Mouse (Mus musculus): Measurements from ENCODE around the gene Pstk. TPM values are rescaled to one million over a fixed set of nuclear protein-coding genes. Genes with fewer than 3 reads are reported as not detected.

The Pstk gene
- polyA plus RNA-seq, 1 experiment from 2014 or later = 89.2 TPM

- Histone ChIP-seq H3K9me3 (peaks cover 6% of the 10 kb centered on the region; the same call in 1 of the 2 replicates), H3K4me2 (no peak overlapping the region), H3K9ac (no peak overlapping the region), H3K36me3 (peaks cover 44% of the 10 kb centered on the region), H3K27ac (replicated peaks) (no peak overlapping the region), H3K4me1 (no peaks in the 10 kb centered on the region), H3K27me3 (replicated peaks) (no peaks in the 10 kb centered on the region), H3K4me3 (no peak overlapping the region)
- ATAC-seq (ENCODE audit: extremely low read depth, insufficient number of reproducible peaks, low FRiP score, low TSS enrichment) = no peak
- 60% methylated on average over 2 of the region's 2 CpGs for WGBS
These were observed 54.0 kb downstream of the Pstk start for GRCm38 (mm10) chr7:131424912-131425311.

DNA sequence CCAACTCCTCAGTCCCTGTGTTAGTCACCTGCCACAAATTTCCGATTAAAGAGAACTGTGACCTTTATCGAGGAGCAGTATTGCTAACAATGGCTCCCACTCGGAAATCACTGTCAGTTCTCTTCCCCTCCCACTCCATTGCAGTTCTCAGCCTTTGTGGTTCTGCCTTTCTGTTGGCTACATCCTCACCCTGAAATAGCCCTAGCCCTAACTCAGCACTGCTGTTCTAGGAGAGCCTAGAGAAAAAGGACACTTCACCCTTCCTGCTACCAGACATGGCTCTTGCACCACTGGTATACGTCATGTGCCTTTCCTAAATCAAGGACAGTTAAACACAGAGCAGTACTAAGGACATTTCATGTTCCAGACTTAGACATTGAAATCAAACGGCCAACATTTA, 56.4 kb downstream of the Pstk start:
- ATAC-seq (ENCODE audit: extremely low read depth, insufficient number of reproducible peaks, low FRiP score, low TSS enrichment) = no peak
- Histone ChIP-seq H3K9me3 (peaks cover 6% of the 10 kb centered on the region; the same call in 1 of the 2 replicates), H3K27ac (replicated peaks) (no peak overlapping the region), H3K9ac (no peak overlapping the region), H3K27me3 (replicated peaks) (no peaks in the 10 kb centered on the region), H3K4me1 (no peaks in the 10 kb centered on the region), H3K4me2 (no peak overlapping the region), H3K36me3 (peaks cover 63% of the 10 kb centered on the region), H3K4me3 (no peak overlapping the region)
- WGBS = 78% methylated on average over 5 of the region's 5 CpGs

DNA sequence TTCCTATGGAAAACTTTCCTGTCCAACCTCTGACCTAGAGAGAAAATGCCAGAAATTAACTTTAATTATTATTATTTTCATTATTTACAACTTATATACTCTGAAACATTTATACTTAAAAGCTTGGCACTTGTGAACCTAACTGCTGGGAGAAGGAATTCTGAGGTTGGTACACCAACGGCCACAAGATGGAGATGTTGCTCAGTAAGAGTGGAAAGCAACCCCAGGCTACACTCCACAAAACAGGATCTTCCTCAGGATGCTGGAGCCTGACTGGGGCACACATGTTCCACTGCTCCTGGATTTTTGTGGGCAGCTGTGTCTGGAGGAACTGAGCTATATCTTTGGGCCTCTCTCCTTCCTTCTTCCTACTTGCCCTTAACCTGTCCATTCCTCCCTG, 61.3 kb downstream of the Pstk start:
- Histone ChIP-seq H3K9ac (no peak overlapping the region), H3K27ac (replicated peaks) (no peak overlapping the region), H3K4me2 (no peak overlapping the region), H3K4me1 (no peaks in the 10 kb centered on the region), H3K9me3 (no peaks in the 10 kb centered on the region), H3K4me3 (no peak overlapping the region), H3K36me3 (peaks cover 56% of the 10 kb centered on the region), H3K27me3 (replicated peaks) (no peaks in the 10 kb centered on the region)
- no peak for ATAC-seq (ENCODE audit: extremely low read depth, insufficient number of reproducible peaks, low FRiP score, low TSS enrichment)
- 16% methylated on average over 1 of the region's 1 CpGs for WGBS

DNA sequence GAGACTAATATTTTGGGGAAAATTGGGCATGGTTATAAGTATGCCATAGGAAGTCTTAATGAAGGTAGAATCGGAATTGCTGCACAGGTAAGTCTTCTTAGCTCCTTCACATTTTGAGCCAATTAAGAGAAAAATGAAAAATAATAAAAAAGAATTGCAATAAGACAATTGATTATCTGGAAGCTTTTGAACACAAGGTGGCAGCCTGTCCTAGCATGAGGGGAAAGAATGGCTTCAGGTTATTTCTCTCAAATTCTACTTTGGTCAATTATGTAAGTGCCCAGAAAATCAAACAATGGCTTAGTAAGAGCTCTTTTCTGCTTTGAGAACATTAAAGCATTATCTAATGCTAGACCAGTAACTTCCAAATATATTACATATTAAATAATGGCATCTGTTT, 63.3 kb downstream of the Pstk start:
- H3K9me3 ChIP-seq = no peaks in the 10 kb centered on the region
- WGBS = 67% methylated on average over 1 of the region's 1 CpGs
- no peak overlapping the region for H3K27ac ChIP-seq (replicated peaks)
- no peaks in the 10 kb centered on the region for H3K27me3 ChIP-seq (replicated peaks)
- no peak overlapping the region for H3K9ac ChIP-seq
- no peaks in the 10 kb centered on the region for H3K4me1 ChIP-seq
- no peak for ATAC-seq (ENCODE audit: extremely low read depth, insufficient number of reproducible peaks, low FRiP score, low TSS enrichment)
- no peak overlapping the region for H3K4me2 ChIP-seq
- H3K4me3 ChIP-seq = no peak overlapping the region
- peaks cover 51% of the 10 kb centered on the region for H3K36me3 ChIP-seq

DNA sequence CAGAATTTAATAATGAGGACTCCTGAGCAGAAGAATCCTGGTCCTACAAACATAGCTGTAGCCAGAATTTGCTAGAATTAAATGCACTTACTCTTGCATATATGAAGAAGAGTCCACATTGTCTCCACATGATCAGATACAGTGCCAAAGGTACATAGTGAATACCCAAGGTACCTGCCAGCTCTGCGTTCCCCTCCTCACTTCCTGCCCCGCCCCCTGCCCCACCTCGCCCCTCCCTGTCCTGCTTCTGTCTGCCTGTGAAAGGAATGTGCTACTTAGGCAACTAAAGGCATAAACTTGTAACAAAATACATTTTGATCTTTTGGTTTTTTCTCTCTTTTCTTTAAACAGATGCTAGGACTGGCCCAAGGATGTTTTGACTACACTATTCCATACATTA, 66.1 kb downstream of the Pstk start:
- 50% methylated on average over 3 of the region's 3 CpGs for WGBS
- Histone ChIP-seq H3K9ac (no peak overlapping the region), H3K4me2 (no peak overlapping the region), H3K9me3 (no peaks in the 10 kb centered on the region), H3K27ac (replicated peaks) (no peak overlapping the region), H3K4me1 (no peaks in the 10 kb centered on the region), H3K4me3 (no peak overlapping the region), H3K27me3 (replicated peaks) (no peaks in the 10 kb centered on the region), H3K36me3 (peaks cover 37% of the 10 kb centered on the region)
- ATAC-seq (ENCODE audit: extremely low read depth, insufficient number of reproducible peaks, low FRiP score, low TSS enrichment) = no peak

Other genes with a start within 250 kb of the Pstk start
- not detected in 2 replicates for gene 4933402N03Rik, start 224.8 kb upstream of the Pstk start, polyA plus RNA-seq (2015; fragmentation: Nextera tagmentation; extraction: Ambion mirVana)
- 0.09 and 0.27 TPM in 2 replicates for gene 5430419D17Rik, start 196.7 kb upstream of the Pstk start, polyA plus RNA-seq (2015; fragmentation: Nextera tagmentation; extraction: Ambion mirVana)
- gene Cuzd1, start 48.8 kb upstream of the Pstk start, polyA plus RNA-seq (2015; fragmentation: Nextera tagmentation; extraction: Ambion mirVana) = 0.74 TPM in 2 replicates
- not detected in 2 replicates for gene Fam24b, start 41.6 kb upstream of the Pstk start, polyA plus RNA-seq (2015; fragmentation: Nextera tagmentation; extraction: Ambion mirVana)
- not detected in 2 replicates for gene Fam24a, start 37.3 kb upstream of the Pstk start, polyA plus RNA-seq (2015; fragmentation: Nextera tagmentation; extraction: Ambion mirVana)
- 18.3 and 18.5 TPM in 2 replicates for gene 2310057M21Rik, start 8.4 kb upstream of the Pstk start, polyA plus RNA-seq (2015; fragmentation: Nextera tagmentation; extraction: Ambion mirVana)
- 7.5 and 7.9 TPM in 2 replicates for gene Ikzf5, start 39.4 kb downstream of the Pstk start, polyA plus RNA-seq (2015; fragmentation: Nextera tagmentation; extraction: Ambion mirVana)
- 70.3 and 74.9 TPM in 2 replicates for gene Acadsb, start 39.5 kb downstream of the Pstk start, polyA plus RNA-seq (2015; fragmentation: Nextera tagmentation; extraction: Ambion mirVana)
- gene Hmx3, start 171.7 kb downstream of the Pstk start, polyA plus RNA-seq (2015; fragmentation: Nextera tagmentation; extraction: Ambion mirVana) = not detected in 2 replicates
- not detected in 2 replicates for gene Hmx2, start 177.6 kb downstream of the Pstk start, polyA plus RNA-seq (2015; fragmentation: Nextera tagmentation; extraction: Ambion mirVana)
- gene Bub3, start 189.1 kb downstream of the Pstk start, polyA plus RNA-seq (2015; fragmentation: Nextera tagmentation; extraction: Ambion mirVana) = 130 and 143 TPM in 2 replicates

Data from heart, embryonic 13.5 days (tissue).